Mouse (Mus musculus) thymus, postnatal 36 days (tissue): ENCODE measurements around the gene Olfr845.

Experiments
- DNase-seq, 2 experiments: peaks; one replicate each; pipeline ENCODE4 v3.0.0; 2022; ENCODE audit warnings: mixed read lengths in 2 of 2

The Olfr845 gene

GRCm38 (mm10) chr9:19336157-19336556 lies at the start of gene Olfr845:
Gene Olfr845 (plus strand): TSS chr9:19336457.
- no peak for DNase-seq

- DNase-seq: no peak
These were observed 20.2 kb upstream of the Olfr845 start, which contains the start of gene Olfr844 for GRCm38 (mm10) chr9:19316047-19316446. Gene Olfr844 (plus strand): TSS chr9:19316347.

- no peak for DNase-seq
These were observed 27.6 kb downstream of the Olfr845 start, which contains the start of gene Olfr846 for GRCm38 (mm10) chr9:19363905-19364304. Gene Olfr846 (minus strand): TSS chr9:19364005.

DNA sequence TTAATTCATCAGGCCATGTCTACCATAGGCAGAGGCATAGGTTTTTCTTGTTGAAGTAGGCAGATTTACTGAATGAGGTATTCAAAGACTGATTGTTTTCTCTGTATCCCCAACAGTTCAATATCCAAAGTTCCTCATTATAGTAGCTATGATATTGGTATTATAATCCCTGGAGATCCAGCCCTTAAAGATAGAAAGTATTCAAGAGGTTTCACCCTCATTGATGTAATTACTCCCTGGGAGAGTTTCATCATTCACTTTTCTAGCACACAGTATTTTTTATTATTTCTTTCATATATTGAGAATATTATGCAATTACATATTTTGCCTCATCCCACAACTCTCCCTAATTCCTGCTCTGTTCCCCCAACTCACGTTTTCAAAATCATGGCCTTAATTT lies 42.3 kb downstream of the Olfr845 start, which contains the start of gene Olfr847:
Gene Olfr847 (minus strand): TSS at position 101 of the 400 bp plus-strand sequence.
- DNase-seq: no peak
